Mouse (Mus musculus): ENCODE results near the gene Zmynd15. TPM values are rescaled to one million over a fixed set of nuclear protein-coding genes. Genes with fewer than 3 reads are reported as not detected.
A peak's percentile ranks its signal among the peaks of the same experiment; 100 is the strongest.

Zmynd15 gene
- polyA plus RNA-seq, 1 experiment from 2014 or later = 0.28 TPM

DNA sequence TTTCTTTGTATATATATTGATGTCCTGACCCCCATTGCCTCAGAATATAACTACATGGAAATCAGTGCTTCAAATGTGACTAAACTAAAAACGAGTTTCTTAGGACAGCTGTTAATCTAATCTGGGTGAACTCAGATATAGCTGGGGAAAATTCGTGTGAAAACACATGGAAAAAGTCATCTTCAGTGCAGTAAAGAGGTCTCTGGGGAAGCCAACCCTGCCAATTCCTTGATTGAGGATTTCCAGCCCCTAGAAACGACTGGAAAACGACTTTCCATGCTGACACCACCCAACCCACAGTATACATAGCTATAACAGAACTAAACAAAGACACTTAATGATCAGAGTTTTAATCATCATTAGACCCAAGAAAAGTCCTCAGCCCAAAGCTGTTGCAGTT, 28.6 kb downstream of the Zmynd15 start:
- H3K9ac ChIP-seq = no peak overlapping the region
- no peaks in the 10 kb centered on the region for H3K9me3 ChIP-seq (ENCODE audit: low read depth, low read length)
- no peaks in the 10 kb centered on the region for H3K27me3 ChIP-seq (ENCODE audit: insufficient read depth, low read length)
- H3K36me3 ChIP-seq (ENCODE audit: insufficient read depth) = no peaks in the 10 kb centered on the region
- ATAC-seq (ENCODE audit: insufficient read depth) = no peak
- DNase-seq = no peak
- TF ChIP-seq CTCF (IDR thresholded peaks at IDR 0.05; ENCODE audit: low read depth) = no peak
- WGBS = 30% methylated on average over 4 of the region's 4 CpGs
- H3K27ac ChIP-seq (ENCODE audit: low read depth) = no peak overlapping the region
- no peak overlapping the region for H3K4me2 ChIP-seq
- no peaks in the 10 kb centered on the region for H3K4me1 ChIP-seq (ENCODE audit: insufficient read depth)
- no peak overlapping the region for H3K4me3 ChIP-seq (ENCODE audit: low read depth, low read length)

DNA sequence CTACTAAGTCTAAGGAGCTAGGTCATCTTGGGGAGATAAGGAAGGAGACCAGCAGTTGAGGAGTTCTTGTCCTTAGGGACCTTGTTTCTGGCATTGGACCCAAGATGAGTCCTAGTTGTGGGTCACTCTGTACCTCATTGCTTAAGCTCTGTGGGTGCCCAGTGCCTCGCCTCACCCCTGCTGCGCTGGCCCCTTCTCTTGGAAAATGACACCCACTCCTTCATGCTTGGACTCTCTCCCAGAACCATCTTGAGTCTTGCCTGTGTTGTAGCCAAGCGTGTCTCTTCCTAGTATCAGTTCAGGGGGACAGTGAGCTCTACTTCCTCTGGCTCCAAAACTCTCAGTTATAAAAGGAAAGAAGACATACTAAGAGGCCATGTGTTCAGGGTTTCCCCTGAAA, 29.9 kb downstream of the Zmynd15 start:
- H3K27ac ChIP-seq (ENCODE audit: low read depth) = no peak overlapping the region
- no peak for TF ChIP-seq CTCF (IDR thresholded peaks at IDR 0.05; ENCODE audit: low read depth)
- ATAC-seq (ENCODE audit: insufficient read depth) (no peak), DNase-seq (no peak)
- H3K4me2 ChIP-seq = no peak overlapping the region
- H3K4me1 ChIP-seq (ENCODE audit: insufficient read depth) = no peaks in the 10 kb centered on the region
- no peaks in the 10 kb centered on the region for H3K36me3 ChIP-seq (ENCODE audit: insufficient read depth)
- no peaks in the 10 kb centered on the region for H3K9me3 ChIP-seq (ENCODE audit: low read depth, low read length)
- H3K27me3 ChIP-seq (ENCODE audit: insufficient read depth, low read length) = no peaks in the 10 kb centered on the region
- no peak overlapping the region for H3K4me3 ChIP-seq (ENCODE audit: low read depth, low read length)
- H3K9ac ChIP-seq = no peak overlapping the region
- WGBS = 82% methylated on average over 3 of the region's 3 CpGs

DNA sequence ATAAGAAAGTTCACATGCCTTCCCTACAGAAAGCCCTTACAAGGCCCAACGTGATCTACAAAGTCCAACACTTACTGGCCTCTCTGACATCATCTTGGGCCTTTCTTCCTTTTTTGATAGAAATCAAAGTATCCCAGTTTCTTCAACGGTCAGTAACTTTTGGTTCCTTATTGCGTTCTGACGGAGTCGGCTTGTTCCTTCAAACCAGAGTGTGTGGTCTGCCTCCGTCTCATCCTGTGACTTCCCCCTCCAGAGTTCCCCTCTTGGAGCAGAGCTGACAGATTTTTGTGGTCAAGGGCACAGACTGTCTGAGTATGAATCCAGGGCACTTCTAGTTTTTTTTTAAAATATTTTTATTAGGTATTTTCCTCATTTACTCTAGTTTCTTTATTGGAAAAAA, 30.5 kb downstream of the Zmynd15 start:
- DNase-seq (no peak), ATAC-seq (ENCODE audit: insufficient read depth) (no peak)
- Histone ChIP-seq H3K36me3 (ENCODE audit: insufficient read depth) (no peaks in the 10 kb centered on the region), H3K27me3 (ENCODE audit: insufficient read depth, low read length) (no peaks in the 10 kb centered on the region), H3K4me3 (ENCODE audit: low read depth, low read length) (no peak overlapping the region), H3K9me3 (ENCODE audit: low read depth, low read length) (no peaks in the 10 kb centered on the region), H3K4me1 (ENCODE audit: insufficient read depth) (no peaks in the 10 kb centered on the region), H3K9ac (no peak overlapping the region), H3K4me2 (no peak overlapping the region), H3K27ac (ENCODE audit: low read depth) (no peak overlapping the region)
- TF ChIP-seq CTCF (IDR thresholded peaks at IDR 0.05; ENCODE audit: low read depth) = no peak
- WGBS = 78% methylated on average over 6 of the region's 6 CpGs

DNA sequence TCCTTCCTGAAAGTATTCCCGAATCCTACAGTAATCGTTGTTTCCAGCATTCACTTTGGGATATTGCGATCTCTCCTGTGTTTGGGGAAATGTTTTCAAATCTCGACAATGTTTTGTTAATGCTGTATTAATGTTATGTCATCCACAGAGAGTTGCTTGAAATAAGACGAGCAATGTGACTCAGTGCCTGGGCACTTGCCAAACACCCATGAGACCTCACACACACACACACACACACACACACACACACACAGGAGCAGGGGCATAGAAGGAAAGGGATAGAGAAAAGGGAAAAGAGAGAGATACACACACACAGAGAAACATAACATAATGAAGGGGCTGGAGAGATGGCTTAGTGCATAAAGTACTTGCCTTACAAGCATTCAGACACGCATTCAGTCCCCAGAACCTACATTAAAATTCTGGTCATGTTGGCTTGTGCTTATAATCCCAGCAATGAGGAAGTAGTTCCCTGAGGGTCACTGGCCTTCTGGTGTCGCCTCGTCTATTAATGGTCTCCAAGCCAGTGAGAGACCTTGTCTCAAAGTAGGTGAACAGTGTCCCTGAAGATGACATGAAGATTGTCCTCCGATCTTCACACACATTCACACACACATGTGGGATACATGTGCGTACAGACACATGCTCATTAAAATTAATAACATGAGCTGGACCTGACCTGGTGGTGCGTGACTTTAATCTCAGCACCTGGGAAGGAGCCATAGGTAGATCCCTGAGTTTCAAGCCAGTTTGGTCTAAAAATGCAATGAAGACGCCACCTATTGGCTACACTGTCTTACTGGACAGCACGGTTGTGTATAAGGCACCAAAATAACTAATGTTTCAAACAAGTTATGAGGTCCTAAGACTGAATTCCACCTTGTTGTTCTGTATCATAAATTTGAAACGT, 40.6 kb downstream of the Zmynd15 start:
- no peaks in the 10 kb centered on the region for H3K36me3 ChIP-seq (ENCODE audit: insufficient read depth)
- no peaks in the 10 kb centered on the region for H3K9me3 ChIP-seq (ENCODE audit: low read depth, low read length)
- ATAC-seq (ENCODE audit: insufficient read depth) = no peak
- H3K27me3 ChIP-seq (ENCODE audit: insufficient read depth, low read length) = no peaks in the 10 kb centered on the region
- DNase-seq = peak; percentile 52
- WGBS = 65% methylated on average over 14 of the region's 14 CpGs
- TF ChIP-seq CTCF (IDR thresholded peaks at IDR 0.05; ENCODE audit: low read depth) = peak; percentile 51
- H3K4me1 ChIP-seq (ENCODE audit: insufficient read depth) = no peaks in the 10 kb centered on the region
- no peak overlapping the region for H3K4me2 ChIP-seq
- no peak overlapping the region for H3K27ac ChIP-seq (ENCODE audit: low read depth)
- no peak overlapping the region for H3K4me3 ChIP-seq (ENCODE audit: low read depth, low read length)
- no peak overlapping the region for H3K9ac ChIP-seq

DNA sequence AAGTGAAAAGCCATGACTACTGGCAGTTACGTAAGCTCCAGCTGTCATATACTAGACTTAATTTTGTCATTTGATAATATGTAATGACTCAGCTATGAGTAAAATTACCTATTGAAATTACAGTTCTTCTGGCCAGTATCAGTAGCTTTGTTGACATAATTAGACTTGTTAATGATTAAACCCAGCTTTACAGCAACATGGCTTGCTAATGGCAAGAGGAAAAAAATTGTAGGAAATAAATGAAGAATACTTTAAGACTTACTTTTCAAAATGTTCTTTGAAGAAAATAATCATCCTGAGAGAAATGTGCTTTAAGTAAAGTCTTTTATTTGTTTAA, 41.2 kb downstream of the Zmynd15 start:
- ATAC-seq (ENCODE audit: insufficient read depth) (no peak), DNase-seq (no peak)
- no peak overlapping the region for H3K4me2 ChIP-seq
- no peaks in the 10 kb centered on the region for H3K9me3 ChIP-seq (ENCODE audit: low read depth, low read length)
- no peak overlapping the region for H3K4me3 ChIP-seq (ENCODE audit: low read depth, low read length)
- no peaks in the 10 kb centered on the region for H3K36me3 ChIP-seq (ENCODE audit: insufficient read depth)
- no peak overlapping the region for H3K27ac ChIP-seq (ENCODE audit: low read depth)
- no peak overlapping the region for H3K9ac ChIP-seq
- no peak for TF ChIP-seq CTCF (IDR thresholded peaks at IDR 0.05; ENCODE audit: low read depth)
- H3K27me3 ChIP-seq (ENCODE audit: insufficient read depth, low read length) = no peaks in the 10 kb centered on the region
- H3K4me1 ChIP-seq (ENCODE audit: insufficient read depth) = no peaks in the 10 kb centered on the region
- 66% methylated on average over 1 of the region's 1 CpGs for WGBS

DNA sequence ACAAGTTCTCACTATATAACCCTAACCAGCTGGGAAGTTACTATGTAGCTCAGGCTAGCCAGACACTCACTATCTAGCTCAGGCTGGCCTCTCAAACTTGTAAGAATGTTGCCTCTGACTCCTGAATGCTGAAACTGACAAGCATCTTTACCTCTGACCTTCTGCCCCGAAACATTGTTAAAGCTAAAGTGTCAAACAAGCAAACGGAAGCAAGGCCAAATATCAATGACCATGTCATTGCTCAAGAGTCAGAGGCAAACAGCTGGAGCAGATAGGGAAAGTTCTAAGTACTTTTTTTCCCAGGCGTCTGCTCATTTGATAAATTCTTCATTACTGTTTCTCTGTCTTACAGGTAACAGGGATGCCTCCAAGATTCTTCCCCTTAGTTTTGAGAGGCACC, 42.8 kb downstream of the Zmynd15 start:
- no peak overlapping the region for H3K9ac ChIP-seq
- ATAC-seq (ENCODE audit: insufficient read depth) = no peak
- no peaks in the 10 kb centered on the region for H3K36me3 ChIP-seq (ENCODE audit: insufficient read depth)
- no peak for TF ChIP-seq CTCF (IDR thresholded peaks at IDR 0.05; ENCODE audit: low read depth)
- no peak overlapping the region for H3K4me3 ChIP-seq (ENCODE audit: low read depth, low read length)
- DNase-seq = no peak
- WGBS = 44% methylated on average over 3 of the region's 3 CpGs
- H3K27me3 ChIP-seq (ENCODE audit: insufficient read depth, low read length) = no peaks in the 10 kb centered on the region
- H3K27ac ChIP-seq (ENCODE audit: low read depth) = no peak overlapping the region
- H3K4me1 ChIP-seq (ENCODE audit: insufficient read depth) = no peaks in the 10 kb centered on the region
- H3K4me2 ChIP-seq = no peak overlapping the region
- no peaks in the 10 kb centered on the region for H3K9me3 ChIP-seq (ENCODE audit: low read depth, low read length)

DNA sequence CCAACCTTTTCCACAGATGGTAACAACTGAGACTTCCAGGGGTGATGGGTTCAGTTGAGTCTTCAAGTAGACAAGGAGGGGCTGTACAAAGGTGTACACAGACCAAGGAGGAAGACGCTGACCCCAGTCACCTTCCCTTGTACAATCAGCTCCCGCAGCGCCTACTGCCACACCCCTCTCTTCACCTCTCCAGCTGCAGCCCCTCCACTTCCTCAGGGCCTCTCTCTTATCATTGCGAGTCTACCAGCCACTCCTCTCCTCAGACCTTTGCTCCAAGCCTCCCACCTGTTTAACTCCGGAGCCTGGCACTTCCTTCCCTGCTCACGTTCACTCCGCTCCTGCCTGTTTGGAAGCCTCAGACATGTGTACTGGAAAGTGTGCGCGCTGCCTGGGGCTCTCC, 45.7 kb downstream of the Zmynd15 start, which contains the start of gene Tm4sf5:
TSS of gene Tm4sf5 (plus strand) at position 275 of the 400 bp plus-strand sequence.
- 44% methylated on average over 9 of the region's 9 CpGs for WGBS
- Histone ChIP-seq H3K36me3 (ENCODE audit: insufficient read depth) (no peaks in the 10 kb centered on the region), H3K27me3 (ENCODE audit: insufficient read depth, low read length) (no peaks in the 10 kb centered on the region), H3K9me3 (ENCODE audit: low read depth, low read length) (no peaks in the 10 kb centered on the region), H3K4me1 (ENCODE audit: insufficient read depth) (no peaks in the 10 kb centered on the region), H3K4me2 (no peak within 1 kb of the TSS), H3K27ac (ENCODE audit: low read depth) (no peak within 1 kb of the TSS), H3K4me3 (ENCODE audit: low read depth, low read length) (no peak within 1 kb of the TSS), H3K9ac (no peak within 1 kb of the TSS)
- no peak for TF ChIP-seq CTCF (IDR thresholded peaks at IDR 0.05; ENCODE audit: low read depth)
- ATAC-seq (ENCODE audit: insufficient read depth) = no peak
- no peak for DNase-seq
